Mouse (Mus musculus): ENCODE results near the gene Fmnl3. TPM values are rescaled to one million over a fixed set of nuclear protein-coding genes. Genes with fewer than 3 reads are reported as not detected.

Fmnl3 gene
- total RNA-seq, 2 experiments from 2014 or later = 9.0 to 9.7 TPM

DNA sequence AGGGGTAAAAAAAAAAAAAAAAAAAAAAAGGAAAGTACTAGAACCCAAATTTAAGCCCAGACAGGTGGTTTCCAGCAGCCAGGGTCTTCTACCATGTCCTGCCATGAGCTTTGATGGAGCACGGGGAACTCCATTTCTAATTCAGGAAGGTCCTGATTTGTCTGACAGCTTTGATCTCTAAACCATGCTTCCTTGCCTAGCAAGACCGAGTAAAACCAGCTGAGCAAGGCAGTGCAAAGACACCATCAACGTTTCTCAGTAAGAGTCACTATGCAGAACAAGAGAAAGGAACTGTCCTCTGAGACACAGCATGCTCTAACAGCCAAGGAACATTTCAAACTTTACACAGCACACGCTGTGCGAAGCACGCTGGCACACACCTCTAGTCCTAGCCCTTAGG, 18.7 kb downstream of the Fmnl3 start:
- no peak overlapping the region for H3K27ac ChIP-seq
- DNase-seq (ENCODE audit: low spot score in 2 of 2) = no peak
- TF ChIP-seq CTCF (conservative IDR thresholded peaks at IDR 0.05) = no peak
- H3K4me3 ChIP-seq = no peak overlapping the region

DNA sequence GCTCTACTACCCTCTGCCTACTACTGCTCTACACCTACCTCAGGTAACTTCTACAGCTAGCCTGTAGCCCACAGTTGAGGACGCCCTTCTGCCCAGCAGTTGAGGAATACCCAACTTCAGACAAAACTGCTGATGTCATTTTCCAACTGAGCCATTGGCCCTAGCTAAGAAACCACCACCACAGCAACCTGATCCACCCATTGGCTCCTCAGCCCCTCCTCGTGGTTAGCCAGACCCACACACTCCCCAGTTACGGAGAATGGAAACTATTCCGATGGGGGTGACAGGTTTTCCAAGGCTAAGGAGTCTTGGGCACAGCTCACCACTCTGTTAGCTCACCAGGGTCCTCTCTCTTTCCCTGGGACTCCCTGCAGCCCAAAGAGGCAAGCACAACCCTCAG, 25.3 kb downstream of the Fmnl3 start:
- no peak overlapping the region for H3K27ac ChIP-seq
- TF ChIP-seq CTCF (conservative IDR thresholded peaks at IDR 0.05) = no peak
- no peak overlapping the region for H3K4me3 ChIP-seq
- no peak for DNase-seq (ENCODE audit: low spot score in 2 of 2)

DNA sequence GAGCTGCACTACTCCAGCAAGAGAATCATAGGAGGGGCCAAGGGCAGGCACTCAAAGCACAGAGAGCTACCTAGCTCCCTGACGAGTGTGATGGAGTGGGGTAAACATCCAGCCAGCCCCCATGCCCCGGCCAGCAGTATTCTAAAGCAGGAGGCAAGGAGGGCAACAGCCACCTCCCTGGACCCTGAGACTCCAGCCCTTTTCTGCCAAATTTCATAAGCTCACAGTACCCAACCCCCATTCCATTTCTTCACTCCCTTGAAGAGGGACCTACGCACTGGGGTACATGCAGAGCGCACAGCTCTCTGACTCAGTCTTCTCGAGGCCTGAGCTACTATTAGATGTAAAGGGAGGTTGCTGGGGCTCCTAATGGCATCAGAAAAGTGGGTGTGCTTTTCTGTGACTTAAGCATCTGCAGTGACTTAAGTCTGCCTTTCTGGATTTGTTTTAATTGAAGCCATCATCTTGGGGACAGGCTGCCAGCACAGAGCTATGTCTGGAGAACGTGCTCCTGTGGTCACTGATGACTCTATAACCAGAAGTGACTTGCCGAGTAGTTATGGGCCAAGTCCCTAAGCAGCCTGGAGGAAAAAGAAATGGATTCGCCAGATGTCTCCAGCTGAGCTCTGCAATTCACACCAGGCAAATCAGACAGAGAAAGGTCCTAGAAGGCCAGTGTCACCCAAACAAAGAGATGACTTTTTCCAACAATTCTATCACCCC, 26.0 kb downstream of the Fmnl3 start:
- DNase-seq (ENCODE audit: low spot score in 2 of 2) = no peak
- H3K4me3 ChIP-seq = no peak overlapping the region
- TF ChIP-seq CTCF (conservative IDR thresholded peaks at IDR 0.05) = no peak
- H3K27ac ChIP-seq = peak overlapping the region; percentile 88

DNA sequence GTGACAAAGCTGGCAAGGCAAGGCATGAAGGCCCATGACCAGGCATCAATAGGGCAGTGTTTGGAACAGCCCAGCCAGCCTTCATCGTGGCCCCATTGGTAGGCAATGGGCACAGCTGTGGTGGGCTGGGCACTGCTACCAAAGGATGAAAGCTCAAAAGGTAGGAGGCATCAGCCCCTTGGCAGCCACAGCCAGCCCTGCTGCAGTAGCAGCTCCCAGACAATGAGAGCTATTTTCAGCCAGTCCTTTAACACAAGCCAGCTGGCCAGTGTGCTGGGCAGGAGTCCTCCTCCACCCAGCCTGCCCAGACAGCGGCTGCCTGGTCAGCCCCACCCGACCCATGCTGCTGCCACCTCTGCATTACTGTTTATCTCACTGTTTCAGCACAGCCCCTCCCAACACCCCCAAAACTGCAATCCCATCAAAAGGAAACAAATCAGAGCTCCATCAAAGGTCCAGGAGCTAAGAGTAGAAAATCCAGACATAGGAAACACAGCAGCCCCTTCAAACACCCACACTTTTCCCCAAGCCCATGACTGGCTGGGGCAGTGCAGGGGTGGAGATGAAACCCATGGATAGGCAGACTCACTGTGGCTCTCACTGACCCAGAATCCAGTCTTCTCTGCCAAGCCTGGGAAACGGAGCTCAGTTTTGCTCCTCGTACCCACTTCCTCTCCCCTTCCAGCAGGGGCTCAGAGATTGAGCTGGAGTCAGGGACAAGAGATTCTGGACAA, 26.7 kb downstream of the Fmnl3 start:
- DNase-seq (ENCODE audit: low spot score in 2 of 2) = peak; percentile 54 to 76

DNA sequence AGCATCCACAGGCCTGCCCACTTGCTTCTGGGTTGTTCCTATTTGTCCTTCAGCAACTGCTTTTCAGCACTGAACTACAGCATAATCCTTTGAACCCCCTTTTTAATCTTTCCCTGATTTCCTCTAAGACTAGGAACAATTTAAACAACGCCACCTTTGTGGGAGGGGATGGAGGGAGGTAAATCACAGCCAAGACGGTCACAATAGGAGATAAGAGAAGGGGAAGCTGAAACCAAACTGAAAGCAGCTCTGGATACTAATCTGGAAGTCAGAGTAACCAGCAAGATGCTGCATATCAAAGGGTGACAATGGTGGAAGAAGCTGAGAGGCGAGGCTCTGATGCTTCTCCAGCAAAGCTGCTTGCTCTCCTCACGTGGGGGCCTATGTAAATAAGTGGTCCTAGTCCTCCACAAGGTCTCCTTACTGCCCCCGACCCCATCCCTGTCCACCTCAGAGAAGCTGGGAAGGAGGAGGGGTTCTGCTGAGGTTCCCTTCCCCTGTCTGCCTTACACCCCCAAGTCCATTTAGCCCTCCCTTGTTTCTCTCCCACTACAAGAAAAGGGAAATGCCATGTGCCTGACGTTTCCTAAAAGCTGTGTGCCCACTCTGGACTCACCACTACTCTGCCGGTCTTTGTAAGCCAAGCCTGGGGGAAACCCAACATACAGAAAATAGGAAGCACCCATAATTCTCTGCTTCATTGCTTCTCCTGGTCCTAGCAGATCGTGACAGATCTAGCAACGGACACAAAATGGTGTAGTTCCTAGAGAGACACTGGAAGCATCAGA, 27.9 kb downstream of the Fmnl3 start:
- no peak for DNase-seq (ENCODE audit: low spot score in 2 of 2)
- Histone ChIP-seq H3K27ac (peak overlapping the region; percentile 88), H3K4me3 (no peak overlapping the region)
- no peak for TF ChIP-seq CTCF (conservative IDR thresholded peaks at IDR 0.05)

More for the DNA sequence above, 26.7 kb downstream of the Fmnl3 start:
- Histone ChIP-seq H3K4me3 (no peak overlapping the region), H3K27ac (peak overlapping the region; percentile 88)
- TF ChIP-seq CTCF (conservative IDR thresholded peaks at IDR 0.05) = no peak

DNA sequence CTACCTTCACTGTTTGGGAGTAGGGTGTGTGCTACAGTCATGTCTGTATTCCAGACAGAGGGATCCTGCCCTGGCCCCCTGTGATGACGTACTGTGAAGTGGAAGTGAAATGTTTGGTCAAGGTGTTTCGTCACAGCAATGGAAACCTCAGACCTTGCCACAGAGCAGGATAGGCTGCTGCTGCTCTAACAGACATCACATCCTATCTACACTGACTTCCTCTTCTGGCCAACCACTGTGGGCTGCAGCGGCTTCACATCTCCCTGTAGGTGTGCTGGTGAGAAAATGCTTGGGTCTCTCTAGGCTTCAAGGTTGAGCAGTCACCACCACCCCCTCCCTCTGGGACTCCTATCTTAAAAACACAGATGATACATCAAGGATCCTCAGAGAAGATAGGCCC, 29.2 kb downstream of the Fmnl3 start:
- Histone ChIP-seq H3K4me3 (no peak overlapping the region), H3K27ac (no peak overlapping the region)
- no peak for DNase-seq (ENCODE audit: low spot score in 2 of 2)
- TF ChIP-seq CTCF (conservative IDR thresholded peaks at IDR 0.05) = no peak

DNA sequence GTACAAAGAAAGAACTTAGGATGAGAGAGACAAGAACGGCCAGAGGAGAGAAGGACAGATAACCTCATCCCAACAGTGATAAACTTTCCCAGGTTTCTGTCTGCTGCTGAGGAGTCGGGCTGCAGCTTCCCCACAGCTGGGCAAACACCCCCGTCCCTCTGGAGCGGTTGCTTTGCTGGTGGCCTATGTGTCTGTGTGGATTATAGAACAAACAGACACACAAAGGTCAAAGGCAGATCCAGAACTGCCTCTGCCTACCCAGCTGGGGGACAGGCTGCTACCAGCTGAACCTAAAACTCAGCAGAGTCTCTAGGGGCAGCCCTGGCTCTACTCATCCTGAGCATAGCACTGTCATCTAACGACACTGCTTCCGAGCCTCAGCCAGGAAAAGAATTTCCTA, 30.6 kb downstream of the Fmnl3 start:
- no peak for TF ChIP-seq CTCF (conservative IDR thresholded peaks at IDR 0.05)
- no peak overlapping the region for H3K4me3 ChIP-seq
- no peak for DNase-seq (ENCODE audit: low spot score in 2 of 2)
- no peak overlapping the region for H3K27ac ChIP-seq

DNA sequence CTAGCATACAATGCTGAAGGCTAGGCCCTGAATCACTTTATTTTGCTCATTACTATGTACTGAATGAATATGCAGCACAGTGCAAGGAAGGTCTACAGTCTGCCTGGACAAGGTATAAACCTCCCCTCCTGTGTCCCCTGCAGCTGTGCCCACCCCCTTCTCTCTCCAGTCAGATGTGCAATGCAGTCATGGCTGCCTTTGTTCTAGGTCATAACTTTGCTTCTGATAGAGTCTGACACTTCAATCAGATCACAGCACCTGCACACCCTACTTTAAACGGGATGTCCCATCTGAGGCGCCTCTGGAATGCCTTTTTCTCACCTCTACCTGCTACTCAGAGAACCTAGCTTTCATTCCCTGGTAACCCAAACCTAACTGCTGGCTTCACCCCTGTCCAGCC, 31.4 kb downstream of the Fmnl3 start:
- TF ChIP-seq CTCF (conservative IDR thresholded peaks at IDR 0.05) = no peak
- no peak overlapping the region for H3K27ac ChIP-seq
- no peak overlapping the region for H3K4me3 ChIP-seq
- DNase-seq (ENCODE audit: low spot score in 2 of 2) = no peak

DNA sequence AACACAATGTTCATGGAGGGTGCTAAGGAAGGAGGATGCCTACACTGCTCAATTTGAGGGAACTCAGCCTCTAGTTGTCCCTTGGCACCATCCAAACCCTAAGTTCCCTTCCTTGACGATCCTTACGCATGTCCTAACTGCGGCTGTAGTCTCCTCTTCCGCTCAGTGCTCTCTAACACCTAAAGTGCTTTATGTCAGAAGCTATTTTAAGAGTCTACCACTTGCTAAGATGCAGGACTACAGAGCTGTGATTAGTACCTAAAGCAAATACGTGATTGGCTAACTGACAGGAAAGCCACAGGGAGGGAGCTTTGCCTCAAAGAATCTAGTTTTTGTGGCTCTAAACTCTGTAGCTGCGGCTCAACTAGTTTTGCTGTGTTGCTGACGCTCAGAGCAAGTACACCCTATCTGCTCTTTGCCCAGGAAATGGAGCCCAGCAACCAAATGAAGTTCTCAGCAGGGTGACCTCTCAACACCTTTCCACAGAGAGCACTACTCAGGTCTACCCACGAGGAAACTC, 34.4 kb downstream of the Fmnl3 start:
- Histone ChIP-seq H3K4me3 (no peak overlapping the region), H3K27ac (peak overlapping the region; percentile 14; the same call in 1 of the 2 replicates)
- DNase-seq (ENCODE audit: low spot score in 2 of 2) = no peak
- TF ChIP-seq CTCF (conservative IDR thresholded peaks at IDR 0.05) = no peak

DNA sequence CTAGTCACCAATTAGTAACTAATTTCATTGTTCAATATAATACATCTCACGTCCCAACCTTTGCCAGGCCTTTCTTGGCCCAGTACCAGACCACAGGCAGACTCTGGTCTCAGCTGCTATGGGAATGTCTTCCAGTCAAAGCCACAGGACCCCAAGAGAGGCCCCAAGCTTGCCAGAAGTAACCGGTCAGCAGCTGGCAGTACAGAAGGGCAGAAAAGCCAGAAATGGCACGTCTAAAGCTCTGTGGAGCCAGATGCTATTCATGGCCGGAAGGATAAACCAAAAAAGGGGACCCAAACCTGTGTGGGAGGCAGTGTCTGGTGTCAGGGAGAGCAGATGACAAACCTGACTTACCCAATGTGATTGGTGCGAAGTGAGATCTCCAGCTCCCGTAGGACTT, 35.8 kb downstream of the Fmnl3 start:
- Histone ChIP-seq H3K4me3 (no peak overlapping the region), H3K27ac (peak overlapping the region; percentile 77; the same call in 1 of the 2 replicates)
- no peak for DNase-seq (ENCODE audit: low spot score in 2 of 2)
- no peak for TF ChIP-seq CTCF (conservative IDR thresholded peaks at IDR 0.05)

DNA sequence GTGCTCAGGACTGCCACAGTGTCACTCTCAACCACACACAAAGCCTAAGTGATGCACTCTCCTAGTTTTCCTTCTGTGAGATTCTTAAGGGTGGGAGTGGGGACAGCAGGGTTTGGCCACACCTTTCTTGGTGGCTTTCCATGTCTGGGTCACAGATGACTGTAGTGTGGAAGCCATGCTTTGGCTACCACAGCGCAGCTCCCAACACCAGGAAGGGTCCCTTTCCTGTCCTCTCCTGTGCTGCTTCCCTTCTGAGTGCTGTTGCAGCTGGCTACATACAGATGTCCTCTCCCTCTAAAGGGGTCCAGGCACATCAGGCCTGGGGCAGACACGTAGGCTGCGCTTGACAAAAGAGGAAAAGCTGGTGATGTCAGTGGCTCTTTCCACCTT, 36.6 kb downstream of the Fmnl3 start:
- no peak for TF ChIP-seq CTCF (conservative IDR thresholded peaks at IDR 0.05)
- no peak overlapping the region for H3K4me3 ChIP-seq
- DNase-seq (ENCODE audit: low spot score in 2 of 2) = no peak
- H3K27ac ChIP-seq = peak overlapping the region; percentile 77

DNA sequence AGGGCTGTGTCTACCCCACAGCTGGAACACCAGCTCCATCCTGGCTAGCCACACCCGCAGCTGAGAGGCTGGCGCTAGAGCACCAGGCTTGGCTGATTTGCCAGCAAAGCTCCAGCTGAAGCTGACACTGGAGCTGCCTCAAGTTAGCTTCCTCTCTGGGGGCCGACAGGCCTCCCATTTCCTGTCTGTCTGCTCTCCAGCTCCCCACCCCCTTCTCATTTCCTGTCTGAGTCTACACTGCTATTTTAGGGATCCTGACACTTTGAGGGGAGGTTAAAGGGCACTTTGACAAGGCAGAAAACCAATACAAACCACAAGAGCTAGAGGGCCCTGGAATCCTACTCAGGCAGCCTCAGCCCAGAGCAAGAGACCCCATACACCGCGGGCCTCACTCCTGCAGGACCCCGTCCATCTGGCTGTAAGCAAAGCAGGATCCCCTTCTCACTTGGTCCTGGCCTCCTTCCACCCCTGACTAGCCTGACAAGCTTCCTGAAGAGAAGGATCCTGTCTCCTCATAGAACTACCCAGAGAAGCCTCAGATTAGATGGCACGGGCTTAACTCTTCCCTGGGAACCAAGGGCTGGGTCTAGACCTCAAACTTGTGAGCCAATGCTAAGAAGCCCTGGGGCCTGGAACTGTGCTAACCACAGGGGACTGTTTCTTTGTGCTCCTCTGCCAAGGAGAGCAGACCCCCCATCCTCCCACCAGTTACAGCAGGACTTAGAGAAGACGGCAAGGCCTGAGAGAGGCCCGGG, 37.2 kb downstream of the Fmnl3 start:
- peak; percentile 30 to 35 for DNase-seq (ENCODE audit: low spot score in 2 of 2)
- no peak overlapping the region for H3K4me3 ChIP-seq
- H3K27ac ChIP-seq = peak overlapping the region; percentile 77
- TF ChIP-seq CTCF (conservative IDR thresholded peaks at IDR 0.05) = 0 out of 2 replicates have a peak, but pooled peaks have one; percentile 15

Data from layer of hippocampus, adult 2 months (tissue).